Mouse (Mus musculus): ENCODE measurements around the gene Ccdc65.

GRCm38 (mm10) chr15:98681633-98682032 lies 26.4 kb upstream of the Ccdc65 start:
- TF ChIP-seq CTCF (IDR thresholded peaks at IDR 0.05; ENCODE audit: control insufficient read depth, insufficient read depth, insufficient replicate concordance, low read depth, low read length) (no peak), POLR2A (IDR thresholded peaks at IDR 0.05; ENCODE audit: control insufficient read depth, low read depth, low read length) (no peak)

Measured in testis, adult 2 months (tissue).